ENCODE assay signal across 9 mouse cellular contexts in genomic region chr12:113004993-113005392, GRCm38 (mm10). TPM values are rescaled to one million over a fixed set of nuclear protein-coding genes. Genes with fewer than 3 reads are reported as not detected.
A peak's percentile ranks its signal among the peaks of the same experiment; 100 is the strongest.
DNase-seq lines count a peak whose midpoint lies in the region; ATAC-seq and TF ChIP-seq lines count a peak whose summit lies in the region.
"Had no signal": no experiment of that assay in that cellular context is flagged by ENCODE, and none has a peak within 500 bp of the region (broad histone marks: within the 10 kb centered on the region; RNA-seq: fewer than 3 reads in every experiment).

No protein-coding gene starts in this region.

- no peaks in the 10 kb centered on the region for H3K27me3 ChIP-seq in forebrain, embryonic 14.5 days (replicated peaks; ENCODE audit: control insufficient read depth, insufficient read depth, low read length)
- no peaks in the 10 kb centered on the region for H3K27me3 ChIP-seq in forebrain, embryonic 16.5 days (replicated peaks; ENCODE audit: control insufficient read depth, insufficient read depth, low read length)
- H3K27me3 ChIP-seq in CH12.LX (replicated peaks), result peaks cover 7% of the 10 kb centered on the region

- TF ChIP-seq POLR2A in CH12.LX (IDR thresholded peaks at IDR 0.05; ENCODE audit: low read depth, low read length), result no peak

- no peak overlapping the region for H3K27ac ChIP-seq in forebrain, embryonic 14.5 days (ENCODE audit: low read depth, low read length)
- no peak overlapping the region for H3K27ac ChIP-seq in forebrain, embryonic 16.5 days (ENCODE audit: low read length)
- H3K27ac ChIP-seq in CH12.LX (ENCODE audit: insufficient read depth, low read depth), result no peak overlapping the region
- H3K27ac ChIP-seq: macrophage had no signal

- intact Hi-C loops in heart, postnatal 25 days (cut with DNase I), result loop anchor here (2.0 to 5.0 kb wide), 2 partner anchors 36 to 147 kb away; no protein-coding TSS in a partner anchor
- intact Hi-C loops in left cerebral cortex, postnatal 4 days (cut with DNase I), result no loop called here

- no peak for TF ChIP-seq EP300 in CH12.LX (IDR thresholded peaks at IDR 0.05; ENCODE audit: low read length)

- 26% methylated on average over 4 of the region's 4 CpGs for WGBS in forebrain, embryonic 14.5 days
- WGBS in forebrain, embryonic 16.5 days, result 21% methylated on average over 4 of the region's 4 CpGs

- peak; percentile 37 for DNase-seq in forebrain, embryonic 14.5 days (ENCODE audit: low spot score)
- peak; percentile 47 for DNase-seq in CH12.LX (ENCODE audit: extremely low read depth)
- DNase-seq in cerebellum, adult 18-20 months, result peak; percentile 55 to 69
- peak; percentile 27 for DNase-seq in heart, postnatal 25 days (ENCODE audit: low spot score)
- DNase-seq in left cerebral cortex, postnatal 4 days, result peak; percentile 73
- DNase-seq in right cerebral cortex, postnatal 10 days (ENCODE audit: low spot score in 2 of 2), result peak; percentile 64 to 76
- DNase-seq in urinary bladder, postnatal 25 days (ENCODE audit: low spot score), result peak; percentile 47

- peak in 1 of 2 experiments; percentile 99; a peak in 2 of 4 replicates for TF ChIP-seq CTCF in CH12.LX (conservative IDR thresholded peaks at IDR 0.05 in 1 of 2, IDR thresholded peaks at IDR 0.05 in 1 of 2; ENCODE audit: low read depth in 2 of 2, low read length in 2 of 2)

- no peaks in the 10 kb centered on the region for H3K36me3 ChIP-seq in forebrain, embryonic 14.5 days (ENCODE audit: control insufficient read depth, insufficient read depth, low read length)
- H3K36me3 ChIP-seq in forebrain, embryonic 16.5 days (ENCODE audit: control insufficient read depth, insufficient read depth), result no peaks in the 10 kb centered on the region
- no peaks in the 10 kb centered on the region for H3K36me3 ChIP-seq in CH12.LX (replicated peaks in 1 of 2; ENCODE audit: control insufficient read depth in 1 of 2, insufficient read depth in 1 of 2, low read length in 1 of 2)

- TF ChIP-seq RAD21 in CH12.LX (IDR thresholded peaks at IDR 0.05; ENCODE audit: low read depth, low read length), result peak; percentile 74

- no peak for ATAC-seq in forebrain, embryonic 14.5 days
- no peak for ATAC-seq in forebrain, embryonic 16.5 days

- dilution Hi-C loops in CH12.LX (cut with MboI; ENCODE audit: extremely low pct_ligation_motif_present, extremely low pct_unique_long_range_greater_than_20kb, low sequenced_read_pairs), result no loop called here

- no peak overlapping the region for H3K4me3 ChIP-seq in forebrain, embryonic 14.5 days (ENCODE audit: low read depth, low read length)
- H3K4me3 ChIP-seq in forebrain, embryonic 16.5 days (replicated peaks; ENCODE audit: low read length), result no peak overlapping the region
- H3K4me3 ChIP-seq in CH12.LX (replicated peaks in 1 of 3; ENCODE audit: low read depth in 2 of 3, low read length in 2 of 3, poor library complexity in 1 of 3), result no peak overlapping the region

- no peaks in the 10 kb centered on the region for H3K9me3 ChIP-seq in forebrain, embryonic 14.5 days (replicated peaks; ENCODE audit: control insufficient read depth, low read length)
- no peaks in the 10 kb centered on the region for H3K9me3 ChIP-seq in forebrain, embryonic 16.5 days (ENCODE audit: control insufficient read depth, low read length)
- no peaks in the 10 kb centered on the region for H3K9me3 ChIP-seq in CH12.LX (replicated peaks; ENCODE audit: low read length)

- no peaks in the 10 kb centered on the region for H3K79me2 ChIP-seq in CH12.LX (replicated peaks; ENCODE audit: control insufficient read depth, extremely low read depth, insufficient read depth, poor library complexity, severe bottlenecking)

- no peak overlapping the region for H3K4me2 ChIP-seq in forebrain, embryonic 14.5 days (ENCODE audit: low read length)
- H3K4me2 ChIP-seq in forebrain, embryonic 16.5 days (ENCODE audit: low read length), result no peak overlapping the region
- no peak overlapping the region for H3K4me2 ChIP-seq in CH12.LX (ENCODE audit: insufficient read depth, low read depth, poor library complexity, severe bottlenecking)

- in situ Hi-C loops in CH12.LX (cut with MboI; ENCODE audit: low pct_ligation_motif_present, low pct_unique_long_range_greater_than_20kb, low sequenced_read_pairs), result loop anchor here (10.0 kb wide), 2 partner anchors 50 to 80 kb away; no protein-coding TSS in a partner anchor

- H3K9ac ChIP-seq in forebrain, embryonic 14.5 days (ENCODE audit: low read length), result no peak overlapping the region
- H3K9ac ChIP-seq in forebrain, embryonic 16.5 days (replicated peaks; ENCODE audit: low read depth, low read length), result no peak overlapping the region
- H3K9ac ChIP-seq in CH12.LX (ENCODE audit: insufficient read depth, low read depth), result no peak overlapping the region

- H3K4me1 ChIP-seq in forebrain, embryonic 14.5 days (ENCODE audit: control insufficient read depth, insufficient read depth, low read length), result peaks cover 8% of the 10 kb centered on the region; the same call in 1 of the 2 replicates
- H3K4me1 ChIP-seq in forebrain, embryonic 16.5 days (replicated peaks; ENCODE audit: control insufficient read depth, insufficient read depth, low read length), result peaks cover 3% of the 10 kb centered on the region
- H3K4me1 ChIP-seq in CH12.LX (ENCODE audit: control insufficient read depth in 1 of 2, insufficient read depth in 2 of 2), result peaks cover 0 to 6% of the 10 kb centered on the region in 2 experiments; a peak in 1 of 4 replicates

TF ChIP-seq in CH12.LX, 34 proteins besides CTCF, POLR2A, EP300 and RAD21:
- 0 out of 2 replicates have a peak, but pooled peaks have one; percentile 45 for TF ChIP-seq ZC3H11A (IDR thresholded peaks at IDR 0.05; ENCODE audit: low read depth, low read length)
- no peak for TF ChIP-seq MXI1 (IDR thresholded peaks at IDR 0.05; ENCODE audit: low read depth, low read length)
- peak; percentile 94 for TF ChIP-seq SMC3 (IDR thresholded peaks at IDR 0.05; ENCODE audit: low read depth, low read length)

RNA-seq across cellular contexts. Expression of gene Brf1, which starts 4.5 kb away (rescaled TPM):
- polyA plus RNA-seq in forebrain, embryonic 14.5 days (2014; fragmentation: Nextera tagmentation; extraction: Ambion mirVana), result 43.0 and 51.0 TPM in 2 replicates
- 60.8 and 64.6 TPM in 2 replicates for polyA plus RNA-seq in forebrain, embryonic 16.5 days (2015; fragmentation: Nextera tagmentation; extraction: Ambion mirVana)
- total RNA-seq in CH12.LX (2012; rRNA removed) (30.8 and 31.2 TPM in 2 replicates), CH12.LX (2014; rRNA removed) (15.9 and 18.1 TPM in 2 replicates)
- 29.6 and 30.6 TPM in 2 replicates for polyA plus RNA-seq in CH12.LX (2012; ENCODE audit: insufficient read length, low read depth)
- total RNA-seq in heart, postnatal 25 days (2021), result 10 to 100 TPM; 23.5 to 25.1 TPM
- 10 to 100 TPM; 64.5 to 67.2 TPM for total RNA-seq in left cerebral cortex, postnatal 4 days (2021)

RNA-seq across cellular contexts. Expression of gene Pacs2, which starts 9.3 kb away (rescaled TPM):
- polyA plus RNA-seq in forebrain, embryonic 14.5 days (2014; fragmentation: Nextera tagmentation; extraction: Ambion mirVana), result 16.1 and 21.6 TPM in 2 replicates
- 21.7 and 23.2 TPM in 2 replicates for polyA plus RNA-seq in forebrain, embryonic 16.5 days (2015; fragmentation: Nextera tagmentation; extraction: Ambion mirVana)
- total RNA-seq in CH12.LX (2012; rRNA removed) (6.5 and 7.1 TPM in 2 replicates), CH12.LX (2014; rRNA removed) (2.4 and 3.1 TPM in 2 replicates)
- 7.0 and 8.2 TPM in 2 replicates for polyA plus RNA-seq in CH12.LX (2012; ENCODE audit: insufficient read length, low read depth)
- total RNA-seq in heart, postnatal 25 days (2021), result 10 to 100 TPM; 35.5 to 35.9 TPM
- 100 to 1,000 TPM; 184 to 189 TPM for total RNA-seq in left cerebral cortex, postnatal 4 days (2021)

RNA-seq across cellular contexts. Expression of gene Btbd6, which starts 28.7 kb away (rescaled TPM):
- 35.0 and 37.5 TPM in 2 replicates for polyA plus RNA-seq in forebrain, embryonic 14.5 days (2014; fragmentation: Nextera tagmentation; extraction: Ambion mirVana)
- 41.4 and 49.7 TPM in 2 replicates for polyA plus RNA-seq in forebrain, embryonic 16.5 days (2015; fragmentation: Nextera tagmentation; extraction: Ambion mirVana)
- total RNA-seq in CH12.LX (2012; rRNA removed) (10.8 and 11.9 TPM in 2 replicates), CH12.LX (2014; rRNA removed) (4.3 and 5.6 TPM in 2 replicates)
- 8.0 and 9.9 TPM in 2 replicates for polyA plus RNA-seq in CH12.LX (2012; ENCODE audit: insufficient read length, low read depth)
- total RNA-seq in heart, postnatal 25 days (2021), result 10 to 100 TPM; 21.0 to 21.9 TPM
- 10 to 100 TPM; 53.6 to 59.2 TPM for total RNA-seq in left cerebral cortex, postnatal 4 days (2021)

Comparison
In these comparisons a context has a peak if more than half of its experiments do, and no peak if none do; other contexts are left out.
1. RNA of gene Pacs2, which starts 9.3 kb away (total RNA-seq): 184 to 189 TPM in left cerebral cortex, postnatal 4 days; 35.5 to 35.9 TPM in heart, postnatal 25 days and 2.4 to 7.1 TPM in CH12.LX; every median in the first group is over 4 times any median in the second.
2. Peak in every context shown above with its lines, with median percentiles within 50 percentile points of each other: DNase-seq.